Mouse (Mus musculus) CH12.LX (cell line): ENCODE measurements around the gene Ssh3. TPM values are rescaled to one million over a fixed set of nuclear protein-coding genes. Genes with fewer than 3 reads are reported as not detected.

Experiments
- DNase-seq: peaks from one replicate; pipeline ENCODE4 v3.0.0-alpha.2; 2013; ENCODE audit errors: extremely low read depth
- H3K27ac ChIP-seq: 2 replicates; pipeline ENCODE4 v1.5.1; 2012; ENCODE audit warnings: low read depth, mild to moderate bottlenecking, control low read depth, moderate library complexity; ENCODE audit not compliant: insufficient read depth
- H3K27me3 ChIP-seq: replicated peaks from 2 replicates; pipeline ENCODE3; 2012; ENCODE audit warnings: inconsistent platforms
- H3K36me3 ChIP-seq, 2 experiments: replicated peaks in 1 of 2; 2 replicates each; pipeline versions ENCODE3 to v1.6.1; 2012; ENCODE audit warnings: inconsistent platforms in 1 of 2, low read length in 1 of 2, mild to moderate bottlenecking in 1 of 2, mixed read lengths in 1 of 2, moderate library complexity in 1 of 2; ENCODE audit not compliant: control insufficient read depth in 1 of 2, insufficient read depth in 1 of 2
- H3K4me1 ChIP-seq, 2 experiments: 2 replicates each; pipeline ENCODE4 v1.6.1; 2012; ENCODE audit warnings: inconsistent platforms in 1 of 2, moderate library complexity in 1 of 2; ENCODE audit not compliant: insufficient read depth in 2 of 2, control insufficient read depth in 1 of 2
- H3K4me2 ChIP-seq: 2 replicates; pipeline ENCODE4 v1.6.1; 2012; ENCODE audit warnings: low read depth, mild to moderate bottlenecking, control low read depth; ENCODE audit not compliant: poor library complexity, insufficient read depth, severe bottlenecking
- H3K4me3 ChIP-seq, 3 experiments: fragments of 150-350 bp in 1 of 3; sonication (generic) in 1 of 3; replicated peaks in 1 of 3; 2 replicates each; pipeline versions ENCODE3 to v1.5.1; 2011 to 2012; ENCODE audit warnings: low read depth in 2 of 3, low read length in 2 of 3, mild to moderate bottlenecking in 2 of 3, moderate library complexity in 2 of 3, control low read depth in 1 of 3, improper control_type of control experiment in 1 of 3, inconsistent platforms in 1 of 3, mixed read lengths in 1 of 3; ENCODE audit not compliant: poor library complexity in 1 of 3
- H3K79me2 ChIP-seq: replicated peaks from 2 replicates; pipeline ENCODE4 v1.6.1; 2012; ENCODE audit warnings: mild to moderate bottlenecking, moderate library complexity; ENCODE audit not compliant: control insufficient read depth, poor library complexity, insufficient read depth, severe bottlenecking; ENCODE audit errors: extremely low read depth
- H3K9ac ChIP-seq: 2 replicates; pipeline ENCODE4 v1.6.1; 2012; ENCODE audit warnings: low read depth, mild to moderate bottlenecking, control low read depth, moderate library complexity; ENCODE audit not compliant: insufficient read depth
- H3K9me3 ChIP-seq: replicated peaks from 2 replicates; pipeline ENCODE3; 2012; ENCODE audit warnings: low read length, inconsistent platforms, mixed read lengths
- CHD2 ChIP-seq: IDR thresholded peaks from 2 replicates; pipeline ENCODE4 v1.6.1; 2011; ENCODE audit warnings: low read length, improper control_type of control experiment
- CTCF ChIP-seq, 2 experiments: IDR thresholded peaks in 1 of 2; conservative IDR thresholded peaks in 1 of 2; 2 replicates each; pipeline ENCODE4 v1.5.1; 2011 to 2012; ENCODE audit warnings: low read depth in 2 of 2, low read length in 2 of 2, improper control_type of control experiment in 1 of 2, inconsistent platforms in 1 of 2, mild to moderate bottlenecking in 1 of 2, moderate library complexity in 1 of 2
- E2F4 ChIP-seq: IDR thresholded peaks from 2 replicates; pipeline ENCODE4 v1.6.1; 2011; ENCODE audit warnings: low read depth, low read length, improper control_type of control experiment; ENCODE audit not compliant: insufficient replicate concordance
- ETS1 ChIP-seq: conservative IDR thresholded peaks from 2 replicates; pipeline ENCODE4 v1.6.1; 2012; ENCODE audit warnings: low read depth, mild to moderate bottlenecking, inconsistent platforms, low read length, improper control_type of control experiment, moderate library complexity
- GABPA ChIP-seq: IDR thresholded peaks from 2 replicates; pipeline ENCODE4 v1.6.1; 2012; ENCODE audit warnings: low read depth, low read length, improper control_type of control experiment, inconsistent platforms; ENCODE audit not compliant: insufficient replicate concordance
- HCFC1 ChIP-seq: IDR thresholded peaks from 2 replicates; pipeline ENCODE4 v1.6.1; 2012; ENCODE audit warnings: low read depth, mild to moderate bottlenecking, inconsistent platforms, low read length, improper control_type of control experiment
- JUND ChIP-seq: conservative IDR thresholded peaks from 2 replicates; pipeline ENCODE4 v1.6.1; 2011; ENCODE audit warnings: low read depth, low read length, improper control_type of control experiment
- KAT2A ChIP-seq: IDR thresholded peaks from 2 replicates; pipeline ENCODE4 v1.6.1; 2012; ENCODE audit warnings: low read length, improper control_type of control experiment, inconsistent platforms; ENCODE audit not compliant: insufficient replicate concordance
- MAFK ChIP-seq: IDR thresholded peaks from 2 replicates; pipeline ENCODE4 v1.6.1; 2011; ENCODE audit warnings: low read length, improper control_type of control experiment; ENCODE audit not compliant: insufficient replicate concordance
- MAX ChIP-seq: IDR thresholded peaks from 2 replicates; pipeline ENCODE4 v1.6.1; 2011; ENCODE audit warnings: low read length, improper control_type of control experiment
- MEF2A ChIP-seq: IDR thresholded peaks from 2 replicates; pipeline ENCODE4 v1.6.1; 2014; ENCODE audit warnings: low read depth, mild to moderate bottlenecking, inconsistent platforms, low read length, improper control_type of control experiment, borderline replicate concordance
- MXI1 ChIP-seq: IDR thresholded peaks from 2 replicates; pipeline ENCODE4 v1.6.1; 2011; ENCODE audit warnings: mild to moderate bottlenecking, low read depth, low read length, improper control_type of control experiment
- MYC ChIP-seq: IDR thresholded peaks from 2 replicates; pipeline ENCODE4 v1.6.1; 2011; ENCODE audit warnings: low read depth, mild to moderate bottlenecking, improper control_type of control experiment, low read length
- NELFE ChIP-seq: IDR thresholded peaks from 2 replicates; pipeline ENCODE4 v1.6.1; 2011; ENCODE audit warnings: low read depth, low read length, improper control_type of control experiment
- NRF1 ChIP-seq: IDR thresholded peaks from 2 replicates; pipeline ENCODE4 v1.6.1; 2014; ENCODE audit warnings: low read depth, mild to moderate bottlenecking, inconsistent platforms, low read length, improper control_type of control experiment, moderate library complexity
- PAX5 ChIP-seq: IDR thresholded peaks from 2 replicates; pipeline ENCODE4 v1.6.1; 2012; ENCODE audit warnings: low read length, inconsistent platforms, mixed read lengths
- POLR2A ChIP-seq: IDR thresholded peaks from 2 replicates; pipeline ENCODE4 v1.6.1; 2011; ENCODE audit warnings: low read depth, mild to moderate bottlenecking, improper control_type of control experiment, low read length
- POLR2AphosphoS2 ChIP-seq: IDR thresholded peaks from 2 replicates; pipeline ENCODE4 v1.6.1; 2011; ENCODE audit warnings: low read depth, low read length, improper control_type of control experiment
- RAD21 ChIP-seq: IDR thresholded peaks from 2 replicates; pipeline ENCODE4 v1.6.1; 2011; ENCODE audit warnings: low read depth, mild to moderate bottlenecking, low read length, improper control_type of control experiment, moderate library complexity
- SIN3A ChIP-seq: IDR thresholded peaks from 2 replicates; pipeline ENCODE4 v1.6.1; 2012; ENCODE audit warnings: low read length, improper control_type of control experiment, inconsistent platforms
- SMC3 ChIP-seq: IDR thresholded peaks from 2 replicates; pipeline ENCODE4 v1.6.1; 2011; ENCODE audit warnings: low read depth, low read length, improper control_type of control experiment
- TBP ChIP-seq: conservative IDR thresholded peaks from 2 replicates; pipeline ENCODE4 v1.6.1; 2011; ENCODE audit warnings: low read depth, low read length, improper control_type of control experiment
- UBTF ChIP-seq: IDR thresholded peaks from 2 replicates; pipeline ENCODE4 v1.6.1; 2012; ENCODE audit warnings: low read depth, mild to moderate bottlenecking, inconsistent platforms, low read length, improper control_type of control experiment, moderate library complexity
- USF1 ChIP-seq: IDR thresholded peaks from 2 replicates; pipeline ENCODE4 v1.6.1; 2014; ENCODE audit warnings: low read depth, mild to moderate bottlenecking, inconsistent platforms, low read length, improper control_type of control experiment
- USF2 ChIP-seq: conservative IDR thresholded peaks from 2 replicates; pipeline ENCODE4 v1.6.1; 2011; ENCODE audit warnings: low read depth, low read length, improper control_type of control experiment
- ZC3H11A ChIP-seq: IDR thresholded peaks from 2 replicates; pipeline ENCODE4 v1.6.1; 2012; ENCODE audit warnings: low read depth, mild to moderate bottlenecking, inconsistent platforms, low read length, improper control_type of control experiment
- ZKSCAN1 ChIP-seq: IDR thresholded peaks from 2 replicates; pipeline ENCODE4 v1.6.1; 2012; ENCODE audit warnings: low read depth, inconsistent platforms, low read length, improper control_type of control experiment, borderline replicate concordance
- ZMIZ1 ChIP-seq: IDR thresholded peaks from 2 replicates; pipeline ENCODE4 v1.6.1; 2012; ENCODE audit warnings: low read depth, mild to moderate bottlenecking, inconsistent platforms, low read length, improper control_type of control experiment
- ZNF384 ChIP-seq: IDR thresholded peaks from 2 replicates; pipeline ENCODE4 v1.6.1; 2012; ENCODE audit warnings: low read depth, low read length, improper control_type of control experiment, inconsistent platforms
- dilution Hi-C: fragments of 300-500 bp; cut with MboI; formaldehyde crosslinking; loops from 2 replicates; pipeline ENCODE4 v1.14.3; 2020; ENCODE audit warnings: low sequenced_read_pairs; ENCODE audit not compliant: extremely low pct_unique_long_range_greater_than_20kb, extremely low pct_ligation_motif_present
- in situ Hi-C: fragments of 300-500 bp; cut with MboI; formaldehyde crosslinking; loops from 3 replicates; pipeline ENCODE4 v1.14.3; 2019; ENCODE audit warnings: low sequenced_read_pairs, low pct_ligation_motif_present, low pct_unique_long_range_greater_than_20kb, mixed read lengths
- polyA plus RNA-seq: library from polyadenylated mRNA; unstranded; fragments of >175 nt; gene quantifications from 2 replicates; pipeline ENCODE4 v1.2.1, GENCODE M21; 2012; ENCODE audit warnings: low read depth; ENCODE audit not compliant: insufficient read length
- total RNA-seq, 2 experiments: library from RNA; depleted of rRNA; stranded (reverse); fragments of 300-350 nt in 1 of 2; fragments of >200 nt in 1 of 2; gene quantifications; 2 replicates each; pipeline ENCODE4 v1.2.3; 2012 to 2014

Ssh3 gene
- total and polyA plus RNA-seq, 3 experiments: 5.6 to 30.0 (median 12.3) TPM

GRCm38 (mm10) chr19:4315223-4315944, 46.4 kb upstream of the Ssh3 start:
- Histone ChIP-seq H3K9me3 (no peaks in the 10 kb centered on the region), H3K27ac (no peak overlapping the region), H3K9ac (no peak overlapping the region), H3K27me3 (no peaks in the 10 kb centered on the region)
- no peak for DNase-seq
- TF ChIP-seq ZKSCAN1 (no peak), MEF2A (no peak), TBP (no peak), USF1 (no peak), KAT2A (no peak), MAFK (no peak), CTCF (conservative IDR thresholded peaks at IDR 0.05 in 1 of 2, IDR thresholded peaks at IDR 0.05 in 1 of 2; ENCODE audit: low read depth in 2 of 2, low read length in 2 of 2) (no peak), MAX (no peak), UBTF (no peak), JUND (no peak), GABPA (no peak), ZC3H11A (no peak), RAD21 (no peak), ZMIZ1 (no peak), MXI1 (no peak), CHD2 (no peak), ZNF384 (no peak)
- TF ChIP-seq, all 38 proteins: peak for 0
- in situ Hi-C loops (no loop called here), dilution Hi-C loops (no loop called here)
- peaks cover 32 to 63% of the 10 kb centered on the region in 2 experiments for H3K36me3 ChIP-seq
- H3K4me3 ChIP-seq: no peak overlapping the region
- no peak overlapping the region for H3K4me2 ChIP-seq
- H3K79me2 ChIP-seq: no peaks in the 10 kb centered on the region
- H3K4me1 ChIP-seq: peaks cover 4 to 14% of the 10 kb centered on the region in 2 experiments; a peak in 3 of 4 replicates

DNA sequence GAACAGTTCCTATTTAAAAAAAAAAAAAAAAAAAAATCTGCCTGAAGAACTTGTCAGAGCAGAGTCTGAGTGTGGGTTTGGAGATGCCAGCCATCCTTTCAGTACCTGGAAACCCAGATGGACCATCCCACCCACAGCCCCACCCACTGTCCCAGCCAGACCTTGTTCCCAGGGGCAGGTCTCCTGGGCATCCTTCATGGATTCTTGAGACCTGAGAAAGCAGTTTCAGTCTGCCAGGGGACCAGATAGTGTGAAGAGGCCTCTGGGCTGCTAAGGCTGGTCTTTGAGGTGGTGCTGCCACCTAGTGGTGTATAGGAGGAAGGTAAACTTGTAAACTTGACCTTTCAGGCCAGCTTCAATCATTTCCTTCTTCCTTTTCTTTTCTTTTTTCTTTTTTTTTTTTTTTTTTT, 40.8 kb upstream of the Ssh3 start:
- H3K4me1 ChIP-seq: peaks cover 14 to 24% of the 10 kb centered on the region in 2 experiments
- dilution Hi-C loops (no loop called here), in situ Hi-C loops (loop anchor here (5.0 kb wide), 1 partner anchor 52 kb away; no protein-coding TSS in a partner anchor)
- no peaks in the 10 kb centered on the region for H3K9me3 ChIP-seq
- no peak overlapping the region for H3K4me3 ChIP-seq
- H3K27ac ChIP-seq: no peak overlapping the region
- peak; percentile 84 for DNase-seq
- peaks cover 0 to 13% of the 10 kb centered on the region in 2 experiments for H3K36me3 ChIP-seq
- TF ChIP-seq RAD21 (peak; percentile 94), ZNF384 (peak; percentile 81), USF1 (no peak), ETS1 (no peak), HCFC1 (peak; percentile 64), ZMIZ1 (no peak), SIN3A (no peak), CHD2 (no peak), PAX5 (no peak), SMC3 (peak; percentile 95), JUND (no peak), POLR2A (no peak), MYC (no peak), ZC3H11A (peak; percentile 86), MEF2A (no peak), CTCF (conservative IDR thresholded peaks at IDR 0.05 in 1 of 2, IDR thresholded peaks at IDR 0.05 in 1 of 2; ENCODE audit: low read depth in 2 of 2, low read length in 2 of 2) (peak; percentile 51 to 92), NRF1 (no peak), USF2 (no peak), NELFE (no peak), E2F4 (no peak), POLR2AphosphoS2 (no peak), MXI1 (no peak)
- no peak overlapping the region for H3K9ac ChIP-seq
- H3K4me2 ChIP-seq: 0 out of 2 replicates have a peak overlapping the region, but pooled peaks have one; percentile 26
- peaks cover 11% of the 10 kb centered on the region for H3K79me2 ChIP-seq
- H3K27me3 ChIP-seq: no peaks in the 10 kb centered on the region
